Mouse (Mus musculus) liver, embryonic 11.5 days (tissue): ENCODE results near the gene Slc17a4. TPM values are rescaled to one million over a fixed set of nuclear protein-coding genes. Genes with fewer than 3 reads are reported as not detected.

Experiments used
- ATAC-seq: fragments of 200-750 bp; cut with Nextera tagmentation; replicated peaks from 2 replicates; pipeline ENCODE4 v1.8.0; 2017; ENCODE audit warnings: moderate number of reproducible peaks, mild to moderate bottlenecking, moderate TSS enrichment, moderate library complexity; ENCODE audit not compliant: low FRiP score
- DNase-seq: peaks from one replicate; pipeline ENCODE4 v3.0.0-alpha.2; 2017; ENCODE audit warnings: low spot score
- H3K27ac ChIP-seq: fragments of 300-500 bp; sonication (generic); 2 replicates; pipeline ENCODE4 v1.5.1; 2014; ENCODE audit warnings: mild to moderate bottlenecking, low read depth, low read length, control low read depth
- H3K27me3 ChIP-seq: fragments of 300-500 bp; sonication (generic); replicated peaks from 2 replicates; pipeline ENCODE4 v1.6.1; 2014; ENCODE audit warnings: low read length, mixed read lengths; ENCODE audit not compliant: control insufficient read depth, insufficient read depth
- H3K36me3 ChIP-seq: fragments of 300-500 bp; sonication (generic); 2 replicates; pipeline ENCODE4 v1.6.1; 2014; ENCODE audit warnings: mild to moderate bottlenecking, low read length, moderate library complexity, mixed read lengths; ENCODE audit not compliant: control insufficient read depth, insufficient read depth
- H3K4me1 ChIP-seq: fragments of 300-500 bp; sonication (generic); replicated peaks from 2 replicates; pipeline ENCODE4 v1.6.1; 2014; ENCODE audit warnings: low read length, mixed read lengths; ENCODE audit not compliant: control insufficient read depth, insufficient read depth
- H3K4me2 ChIP-seq: fragments of 300-500 bp; sonication (generic); 2 replicates; pipeline ENCODE4 v1.6.1; 2014; ENCODE audit warnings: mild to moderate bottlenecking, control low read depth, moderate library complexity
- H3K4me3 ChIP-seq: fragments of 300-500 bp; sonication (generic); 2 replicates; pipeline ENCODE4 v1.5.1; 2014; ENCODE audit warnings: low read depth, low read length, control low read depth
- H3K9ac ChIP-seq: fragments of 300-500 bp; sonication (generic); 2 replicates; pipeline ENCODE4 v1.6.1; 2014; ENCODE audit warnings: low read depth, low read length, control low read depth
- H3K9me3 ChIP-seq: fragments of 300-500 bp; sonication (generic); 2 replicates; pipeline ENCODE4 v1.6.1; 2016; ENCODE audit warnings: low read length, inconsistent platforms, mixed read lengths; ENCODE audit not compliant: control insufficient read depth
- WGBS: fragments of 180-500 bp; shearing (Covaris S2); extraction: QIAGEN DNeasy Blood & Tissue Kit; methylation state at CpG from one replicate; pipeline ENCODE4 v1.1.7; 2014; 5-methylcytosine and 5-hydroxymethylcytosine counted together
- microRNA-seq: library from miRNA; unstranded; fragments of <30 nt; microRNA quantifications from one replicate; pipeline ENCODE4, GENCODE M21; 2017; ENCODE audit warnings: borderline number of aligned reads
- polyA plus RNA-seq: library from polyadenylated mRNA; unstranded; fragments of >200 nt; fragmentation: Nextera tagmentation; extraction: Ambion mirVana; gene quantifications from 2 replicates; pipeline ENCODE4 v1.2.1, GENCODE M21; 2014

Slc17a4 gene
- polyA plus RNA-seq, 1 experiment from 2014 or later, result not detected

DNA sequence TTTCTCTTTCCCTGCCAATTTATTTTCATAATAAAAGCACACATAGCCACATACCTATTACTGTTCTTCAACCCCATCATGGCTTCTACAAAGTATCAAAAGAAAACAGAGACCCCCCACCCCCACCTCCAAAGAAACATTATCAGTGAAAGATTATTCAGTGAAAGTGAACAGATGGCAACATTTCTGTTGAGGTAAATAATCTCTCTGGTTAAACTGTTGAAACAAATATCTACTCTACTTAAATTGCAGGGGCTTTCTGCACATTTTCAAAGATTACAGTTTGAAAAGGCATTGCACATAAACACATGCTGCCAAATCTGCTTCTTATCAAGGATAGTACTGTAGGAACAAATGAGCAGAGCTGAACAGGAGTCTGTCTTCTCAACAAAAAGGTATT is 53.0 kb downstream of the Slc17a4 start:
- Histone ChIP-seq H3K4me3 (no peak overlapping the region), H3K9ac (no peak overlapping the region), H3K9me3 (no peaks in the 10 kb centered on the region), H3K27ac (no peak overlapping the region), H3K4me1 (peaks cover 10% of the 10 kb centered on the region; the same call in 1 of the 2 replicates), H3K4me2 (no peak overlapping the region), H3K27me3 (no peaks in the 10 kb centered on the region), H3K36me3 (no peaks in the 10 kb centered on the region)
- DNase-seq, result no peak
- no peak for ATAC-seq

DNA sequence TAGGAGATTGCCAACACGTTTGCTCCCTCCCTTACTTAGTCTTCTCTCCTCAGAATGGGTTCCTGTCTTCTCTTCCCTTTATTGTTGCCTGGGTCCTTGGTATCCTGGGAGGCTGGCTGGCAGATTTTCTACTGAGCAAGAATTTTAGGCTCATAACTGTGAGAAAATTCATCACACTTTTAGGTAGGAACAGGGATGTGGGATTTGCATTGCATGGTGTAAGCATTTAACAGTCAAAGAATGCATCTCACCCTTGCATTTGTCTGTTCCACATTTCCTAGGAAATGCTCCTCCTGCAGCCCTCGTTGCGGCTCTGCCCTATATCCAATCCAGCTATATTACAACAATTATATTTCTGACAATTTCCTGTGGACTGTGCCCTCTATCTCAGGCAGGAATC is 58.4 kb downstream of the Slc17a4 start:
- Histone ChIP-seq H3K4me2 (no peak overlapping the region), H3K9me3 (no peaks in the 10 kb centered on the region), H3K36me3 (no peaks in the 10 kb centered on the region), H3K4me3 (no peak overlapping the region), H3K9ac (no peak overlapping the region), H3K4me1 (no peaks in the 10 kb centered on the region), H3K27ac (no peak overlapping the region), H3K27me3 (no peaks in the 10 kb centered on the region)
- DNase-seq (no peak), ATAC-seq (no peak)
- WGBS, result 63% methylated on average over 3 of the region's 3 CpGs

DNA sequence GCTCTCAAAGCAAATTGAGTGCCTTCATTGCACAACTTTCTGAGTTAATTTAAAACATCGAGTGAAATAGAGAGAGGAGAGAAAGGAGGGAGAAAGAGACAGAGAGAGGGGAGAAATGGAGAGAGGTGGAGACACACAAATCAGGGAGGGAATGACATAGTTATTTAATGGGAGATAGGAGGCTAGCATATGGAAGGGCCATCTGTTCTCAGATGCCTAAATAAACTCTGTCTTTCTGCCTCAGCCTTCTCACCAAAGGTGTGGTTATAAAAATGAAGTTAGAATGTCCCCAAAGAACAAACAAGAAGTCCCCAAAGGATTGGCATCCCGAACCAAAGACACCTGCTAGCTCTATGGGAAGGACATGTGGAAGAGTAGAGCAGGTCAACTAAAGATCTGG is 65.5 kb downstream of the Slc17a4 start:
- H3K4me2 ChIP-seq, result no peak overlapping the region
- DNase-seq, result no peak
- no peak overlapping the region for H3K4me3 ChIP-seq
- no peak for ATAC-seq
- no peak overlapping the region for H3K9ac ChIP-seq
- H3K27me3 ChIP-seq, result no peaks in the 10 kb centered on the region
- no peak overlapping the region for H3K27ac ChIP-seq
- no peaks in the 10 kb centered on the region for H3K4me1 ChIP-seq
- 59% methylated on average over 2 of the region's 2 CpGs for WGBS
- H3K36me3 ChIP-seq, result no peaks in the 10 kb centered on the region
- no peaks in the 10 kb centered on the region for H3K9me3 ChIP-seq

Small RNA genes within 50 kb of the gene (microRNA-seq; reads per million reads assigned to microRNA genes)
- not detected for gene Gm44344

Other genes with a start within 250 kb of the Slc17a4 start
- 0.79 and 1.5 TPM in 2 replicates for gene Hist1h2ac, start 231.1 kb downstream of the Slc17a4 start, polyA plus RNA-seq
- 31.9 and 35.7 TPM in 2 replicates for gene Hist1h2bc, start 230.8 kb downstream of the Slc17a4 start, polyA plus RNA-seq
- not detected in 2 replicates for gene Hist1h1t, start 219.2 kb downstream of the Slc17a4 start, polyA plus RNA-seq
- 5.1 and 5.2 TPM in 2 replicates for gene Hist1h4c, start 216.6 kb downstream of the Slc17a4 start, polyA plus RNA-seq
- gene Hfe, start 204.2 kb downstream of the Slc17a4 start, polyA plus RNA-seq, result 6.1 and 7.2 TPM in 2 replicates
- gene Hist1h1c, start 176.2 kb downstream of the Slc17a4 start, polyA plus RNA-seq, result 24.2 and 25.8 TPM in 2 replicates
- 6.1 and 6.7 TPM in 2 replicates for gene Hist1h3c, start 169.4 kb downstream of the Slc17a4 start, polyA plus RNA-seq
- 3.1 and 4.6 TPM in 2 replicates for gene Hist1h2bb, start 168.3 kb downstream of the Slc17a4 start, polyA plus RNA-seq
- gene Hist1h2ab, start 163.9 kb downstream of the Slc17a4 start, polyA plus RNA-seq, result 38.5 and 42.1 TPM in 2 replicates
- gene Hist1h3b, start 162.7 kb downstream of the Slc17a4 start, polyA plus RNA-seq, result 5.5 and 8.3 TPM in 2 replicates
- 4.0 TPM in 2 replicates for gene Hist1h4b, start 158.0 kb downstream of the Slc17a4 start, polyA plus RNA-seq
- gene Hist1h4a, start 153.8 kb downstream of the Slc17a4 start, polyA plus RNA-seq, result 0.57 TPM in 1 of 2 replicates, not detected in the other
- gene Hist1h3a, start 152.6 kb downstream of the Slc17a4 start, polyA plus RNA-seq, result 4.2 and 8.8 TPM in 2 replicates
- gene Hist1h1a, start 151.3 kb downstream of the Slc17a4 start, polyA plus RNA-seq, result 2.8 and 3.9 TPM in 2 replicates
- not detected in 2 replicates for gene Trim38, start 145.1 kb downstream of the Slc17a4 start, polyA plus RNA-seq
- gene Slc17a2, start 108.0 kb downstream of the Slc17a4 start, polyA plus RNA-seq, result 0.26 and 0.56 TPM in 2 replicates
- 0.36 and 0.43 TPM in 2 replicates for gene Slc17a3, start 75.6 kb downstream of the Slc17a4 start, polyA plus RNA-seq
- gene Slc17a1, start 47.3 kb downstream of the Slc17a4 start, polyA plus RNA-seq, result not detected in 2 replicates
- gene Hist1h2ba, start 19.1 kb upstream of the Slc17a4 start, polyA plus RNA-seq, result not detected in 2 replicates
- not detected in 2 replicates for gene Hist1h2aa, start 19.5 kb upstream of the Slc17a4 start, polyA plus RNA-seq
- 0.21 TPM in 1 of 2 replicates, not detected in the other for gene Scgn, start 76.2 kb upstream of the Slc17a4 start, polyA plus RNA-seq